Mouse (Mus musculus): ENCODE results near the gene Trabd2b.

DNA sequence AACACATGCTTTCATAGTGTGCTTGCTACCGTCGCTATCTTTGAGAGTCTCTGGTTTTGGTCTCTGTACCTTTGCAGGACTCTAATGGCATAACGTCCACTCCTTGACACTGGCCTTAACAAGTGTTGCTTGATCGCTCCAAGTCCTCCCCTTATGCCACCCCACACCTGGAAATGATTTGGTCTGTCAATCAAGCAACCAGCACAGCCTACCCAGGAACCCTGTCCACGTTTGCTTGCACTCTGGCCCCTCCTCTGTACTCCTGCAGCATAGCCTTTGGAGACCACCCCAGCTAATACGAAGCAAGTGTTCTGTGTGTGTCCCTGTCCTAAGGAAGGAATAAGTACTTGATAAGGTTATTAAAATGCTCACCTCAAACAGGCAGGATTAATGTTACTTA lies 161.1 kb downstream of the Trabd2b start:
- TF ChIP-seq CTCF (IDR thresholded peaks at IDR 0.05; ENCODE audit: insufficient read depth, low read depth, low read length) (no peak), POLR2A (IDR thresholded peaks at IDR 0.05; ENCODE audit: insufficient read depth, low read depth, low read length) (no peak)
